Mouse (Mus musculus) thymus, postnatal 10 days (tissue): ENCODE results near the gene Mdm4.

Experiments used
- DNase-seq, 2 experiments: peaks; one replicate each; pipeline ENCODE4 v3.0.0; 2021; ENCODE audit warnings: low spot score in 2 of 2

Mdm4 gene

GRCm38 (mm10) chr1:133030461-133030860 is at the start of gene Mdm4:
Mdm4 (minus strand) TSS chr1:133030561.
- DNase-seq = no peak

GRCm38 (mm10) chr1:133080079-133080561 is 49.8 kb upstream of the Mdm4 start:
- no peak for DNase-seq

- DNase-seq = no peak
Observed at GRCm38 (mm10) chr1:133079509-133079908, 49.1 kb upstream of the Mdm4 start.

GRCm38 (mm10) chr1:133078338-133078727 is 48.0 kb upstream of the Mdm4 start:
- no peak for DNase-seq

GRCm38 (mm10) chr1:133077606-133078337 is 47.4 kb upstream of the Mdm4 start:
- no peak for DNase-seq

GRCm38 (mm10) chr1:133076681-133077514 is 46.5 kb upstream of the Mdm4 start:
- no peak for DNase-seq

GRCm38 (mm10) chr1:133075651-133076400 is 45.5 kb upstream of the Mdm4 start:
- DNase-seq = no peak

- no peak for DNase-seq
Observed at GRCm38 (mm10) chr1:133074541-133074940, 44.2 kb upstream of the Mdm4 start.

- peak; percentile 11 to 43 for DNase-seq
Observed at GRCm38 (mm10) chr1:133073327-133073856, 43.0 kb upstream of the Mdm4 start.

GRCm38 (mm10) chr1:133071666-133072381 is 41.5 kb upstream of the Mdm4 start:
- no peak for DNase-seq

GRCm38 (mm10) chr1:133070157-133070556 is 39.8 kb upstream of the Mdm4 start:
- no peak for DNase-seq

GRCm38 (mm10) chr1:133069275-133070120 is 39.1 kb upstream of the Mdm4 start:
- no peak for DNase-seq

GRCm38 (mm10) chr1:133068669-133069274 is 38.4 kb upstream of the Mdm4 start:
- DNase-seq = no peak

- no peak for DNase-seq
Observed at GRCm38 (mm10) chr1:133068268-133068667, 37.9 kb upstream of the Mdm4 start.

GRCm38 (mm10) chr1:133063164-133063563 is 32.8 kb upstream of the Mdm4 start:
- no peak for DNase-seq

GRCm38 (mm10) chr1:133060681-133061080 is 30.3 kb upstream of the Mdm4 start:
- no peak for DNase-seq

- no peak for DNase-seq
Observed at GRCm38 (mm10) chr1:133059592-133059991, 29.2 kb upstream of the Mdm4 start.

- DNase-seq = no peak
Observed at GRCm38 (mm10) chr1:133057345-133058034, 27.1 kb upstream of the Mdm4 start.

- DNase-seq = no peak
Observed at GRCm38 (mm10) chr1:133054326-133054725, 24.0 kb upstream of the Mdm4 start.
